Mouse (Mus musculus): ENCODE measurements at regions not wholly inside any gene's neighbourhood (a gene's known extent, or its start where the extent isn't known, plus 50 kb on each side); places are given as distances from the start of the nearest gene placed in this dataset.

DNA sequence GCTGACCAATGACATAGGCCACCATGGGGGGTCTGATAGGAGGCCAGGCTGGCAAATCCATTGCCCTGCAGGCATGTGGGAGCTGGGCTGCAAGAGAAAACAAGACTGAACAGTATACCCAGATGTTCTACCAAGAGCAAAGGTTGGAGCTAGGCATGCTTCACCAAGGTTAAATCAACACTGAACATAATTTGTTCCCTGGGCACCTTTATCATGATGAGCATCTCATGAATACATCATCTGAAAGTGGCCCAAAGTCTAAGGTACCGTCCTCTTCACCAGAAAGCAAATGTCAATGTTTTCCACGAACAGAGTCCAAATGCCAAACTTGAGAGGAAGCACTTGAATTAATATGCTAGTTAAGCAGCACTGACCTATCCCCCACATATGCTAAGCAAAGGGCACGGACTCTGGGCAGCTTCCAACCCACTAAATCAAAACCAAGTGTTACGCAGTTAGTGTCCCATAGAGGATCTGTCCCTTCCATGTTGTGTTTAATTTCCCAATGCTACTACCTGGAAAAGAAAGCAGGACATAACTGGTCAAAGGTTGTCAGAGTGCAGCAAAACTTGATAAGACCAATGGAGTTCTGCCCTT is 190.3 kb upstream of the Onecut1 start:
- no peak for TF ChIP-seq CTCF (IDR thresholded peaks at IDR 0.05; ENCODE audit: low read depth, low read length)
- TF ChIP-seq POLR2A (IDR thresholded peaks at IDR 0.05; ENCODE audit: extremely low read depth, insufficient read depth, low read length), result no peak
